Mouse (Mus musculus) heart, postnatal 10 days (tissue): ENCODE data around the gene BC061212. TPM values are rescaled to one million over a fixed set of nuclear protein-coding genes. Genes with fewer than 3 reads are reported as not detected.
"Not testable (repeated sequence)": the region's sequence is repeated elsewhere in the genome, so short reads cannot be mapped to it uniquely, and the experiment has no call there.

Experiments
- DNase-seq, 2 experiments: peaks; one replicate each; pipeline ENCODE4 v3.0.0; 2021
- intact Hi-C: fragments of 180-260 bp; cut with DNase I; formaldehyde crosslinking; loops from one replicate; pipeline ENCODE4 v1.15.1; 2025
- total RNA-seq, 2 experiments: library from RNA; stranded (reverse); gene quantifications; 2 replicates each; pipeline ENCODE4 v1.2.3; 2021

BC061212 gene
- total RNA-seq: not detected

- DNase-seq, intact Hi-C loops: not testable (repeated sequence)
Observed at GRCm38 (mm10) chr5:94070445-94070844, at the start of gene BC061212. BC061212 (minus strand) TSS chr5:94070545.

- DNase-seq, intact Hi-C loops: not testable (repeated sequence)
Observed at GRCm38 (mm10) chr5:94076085-94076484, 5.7 kb upstream of the BC061212 start, which contains the start of gene Gm6351. Gm6351 (plus strand) TSS chr5:94076385.

Other genes with a start within 250 kb of the BC061212 start
- not detected for gene Gm7792, start 226.8 kb downstream of the BC061212 start, total RNA-seq
- gene Gm16429, start 141.5 kb downstream of the BC061212 start, total RNA-seq: not detected
- not detected for gene Gm6351, start 5.8 kb upstream of the BC061212 start, total RNA-seq
- gene Gm3106, start 147.5 kb upstream of the BC061212 start, total RNA-seq: not detected
- not detected for gene A430089I19Rik, start 236.3 kb upstream of the BC061212 start, total RNA-seq
- not detected for gene Gm6502, start 243.9 kb upstream of the BC061212 start, total RNA-seq